Mouse (Mus musculus) lung, embryonic 14.5 days (tissue): Measurements from ENCODE around the gene Tulp1. TPM values are rescaled to one million over a fixed set of nuclear protein-coding genes. Genes with fewer than 3 reads are reported as not detected.

Experiments used
- ATAC-seq: fragments of 200-750 bp; cut with Nextera tagmentation; 2 replicates; pipeline ENCODE4 v1.8.0; 2017; ENCODE audit warnings: mild to moderate bottlenecking, moderate TSS enrichment, moderate library complexity; ENCODE audit not compliant: insufficient read depth
- DNase-seq: peaks from one replicate; pipeline ENCODE4 v3.0.0-alpha.2; 2015
- H3K27ac ChIP-seq: fragments of 300-500 bp; sonication (generic); 2 replicates; pipeline ENCODE4 v1.5.1; 2014; ENCODE audit warnings: low read depth, mild to moderate bottlenecking, moderate library complexity
- H3K27me3 ChIP-seq: fragments of 300-500 bp; sonication (generic); 2 replicates; pipeline ENCODE4 v1.6.1; 2014; ENCODE audit warnings: low read length, control low read depth; ENCODE audit not compliant: insufficient read depth
- H3K36me3 ChIP-seq: fragments of 300-500 bp; sonication (generic); 2 replicates; pipeline ENCODE4 v1.6.1; 2014; ENCODE audit warnings: control low read depth; ENCODE audit not compliant: insufficient read depth
- H3K4me1 ChIP-seq: fragments of 300-500 bp; sonication (generic); 2 replicates; pipeline ENCODE4 v1.6.1; 2014; ENCODE audit warnings: antibody characterized with exemption, control low read depth; ENCODE audit not compliant: insufficient read depth
- H3K4me2 ChIP-seq: fragments of 300-500 bp; sonication (generic); 2 replicates; pipeline ENCODE4 v1.6.1; 2014; ENCODE audit warnings: mild to moderate bottlenecking
- H3K4me3 ChIP-seq: fragments of 300-500 bp; sonication (generic); 2 replicates; pipeline ENCODE4 v1.5.1; 2014; ENCODE audit warnings: low read depth, low read length
- H3K9ac ChIP-seq: fragments of 300-500 bp; sonication (generic); 2 replicates; pipeline ENCODE4 v1.6.1; 2014
- H3K9me3 ChIP-seq: fragments of 300-500 bp; sonication (generic); 2 replicates; pipeline ENCODE4 v1.6.1; 2016; ENCODE audit warnings: low read depth, low read length, control low read depth
- CTCF ChIP-seq: IDR thresholded peaks from 2 replicates; pipeline ENCODE4 v1.5.1; 2016; ENCODE audit warnings: antibody characterized with exemption, low read depth
- WGBS: fragments of 180-500 bp; shearing (Covaris S2); extraction: QIAGEN DNeasy Blood & Tissue Kit; methylation state at CpG from one replicate; pipeline ENCODE4 v1.1.7; 2014; 5-methylcytosine and 5-hydroxymethylcytosine counted together
- polyA plus RNA-seq: library from polyadenylated mRNA; unstranded; fragments of >200 nt; fragmentation: Nextera tagmentation; extraction: Ambion mirVana; gene quantifications from 2 replicates; pipeline ENCODE4 v1.2.1, GENCODE M21; 2014

Gene Tulp1
- polyA plus RNA-seq, 1 experiment from 2014 or later, result 3.0 TPM

DNA sequence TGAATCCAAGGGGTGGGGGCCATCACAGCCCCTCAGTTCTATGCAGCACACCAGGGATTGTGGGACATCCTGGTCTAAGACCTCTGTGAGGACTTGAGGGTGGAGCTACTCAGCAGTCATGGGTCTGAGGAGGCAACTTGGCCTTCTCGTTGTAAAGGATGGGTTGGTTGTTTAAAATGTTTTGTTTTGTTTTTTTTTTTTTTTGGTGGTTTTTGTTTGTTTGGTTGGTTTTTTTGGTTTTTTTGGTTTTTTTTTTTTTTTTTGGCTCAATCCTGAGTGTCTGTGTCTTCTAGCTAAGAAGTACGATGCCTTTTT, 34.8 kb downstream of the Tulp1 start:
- Histone ChIP-seq H3K9me3 (no peaks in the 10 kb centered on the region), H3K36me3 (peaks cover 74% of the 10 kb centered on the region), H3K27me3 (no peaks in the 10 kb centered on the region), H3K4me3 (peak overlapping the region; percentile 95), H3K9ac (peak overlapping the region; percentile 85), H3K27ac (peak overlapping the region; percentile 97; the same call in 1 of the 2 replicates), H3K4me2 (peak overlapping the region; percentile 90), H3K4me1 (peaks cover 12% of the 10 kb centered on the region)
- 29% methylated on average over 2 of the region's 2 CpGs for WGBS
- no peak for ATAC-seq
- no peak for TF ChIP-seq CTCF
- peak; percentile 34 for DNase-seq

DNA sequence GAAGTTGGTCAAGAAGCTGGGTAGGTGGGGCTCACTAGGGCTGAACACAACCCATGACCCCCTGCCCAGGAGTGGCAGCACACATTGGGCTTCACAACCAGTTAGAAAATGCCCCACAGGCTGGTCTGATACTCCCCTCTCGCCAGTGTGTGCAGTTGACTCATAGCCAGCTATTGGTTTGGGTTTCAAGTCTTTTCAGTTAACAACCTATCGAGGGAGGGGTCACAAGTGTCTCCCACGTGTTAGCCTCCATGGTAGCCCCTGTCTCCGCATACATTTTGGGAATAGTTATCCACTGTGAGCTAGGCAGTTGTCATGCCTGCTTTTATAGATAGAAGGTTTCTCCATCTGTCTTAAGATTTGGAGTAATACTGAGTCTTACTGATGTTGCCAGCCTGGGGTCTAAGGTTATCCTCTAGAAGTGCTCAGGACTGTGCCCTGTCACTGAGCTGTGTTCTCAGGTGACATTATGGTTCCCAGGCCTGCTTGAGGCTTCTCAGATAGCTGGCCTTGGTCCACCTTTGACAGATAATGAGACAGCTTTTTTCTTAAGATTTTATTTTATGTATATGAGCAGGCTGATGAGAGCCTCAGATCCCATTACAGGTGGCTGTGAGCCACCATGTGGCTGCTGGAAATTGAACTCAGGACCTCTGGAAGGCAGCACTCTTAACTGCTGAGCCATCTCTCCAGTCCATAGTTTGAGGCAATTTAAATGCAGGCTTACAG, 35.4 kb downstream of the Tulp1 start:
- H3K4me1 ChIP-seq, result peaks cover 12% of the 10 kb centered on the region
- TF ChIP-seq CTCF, result no peak
- peak; percentile 35 for DNase-seq
- H3K36me3 ChIP-seq, result peaks cover 68% of the 10 kb centered on the region
- peak overlapping the region; percentile 97 for H3K27ac ChIP-seq
- H3K9ac ChIP-seq, result peak overlapping the region; percentile 85
- peak overlapping the region; percentile 95 for H3K4me3 ChIP-seq
- peak overlapping the region; percentile 90 for H3K4me2 ChIP-seq
- 4% methylated on average over 4 of the region's 4 CpGs for WGBS
- no peak for ATAC-seq
- no peaks in the 10 kb centered on the region for H3K9me3 ChIP-seq
- no peaks in the 10 kb centered on the region for H3K27me3 ChIP-seq

DNA sequence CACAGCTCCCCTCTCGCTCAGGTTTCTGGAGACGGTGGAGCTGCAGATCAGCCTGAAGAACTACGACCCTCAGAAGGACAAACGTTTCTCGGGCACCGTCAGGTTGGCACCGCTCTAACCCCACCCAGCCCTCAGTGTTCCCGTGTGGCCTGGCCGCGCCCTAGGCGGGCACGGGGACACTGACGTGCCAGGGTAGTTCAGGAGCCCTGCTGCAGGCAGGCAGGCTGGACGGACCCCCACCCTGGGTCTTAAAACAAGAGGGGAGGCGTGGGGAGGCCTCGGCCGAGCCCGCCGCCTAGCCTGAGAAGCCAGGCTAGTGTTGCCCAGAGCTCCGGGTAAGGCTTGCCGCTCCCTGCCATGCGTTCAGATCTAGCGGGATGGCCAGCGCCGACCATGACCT, 36.1 kb downstream of the Tulp1 start:
- peaks cover 12% of the 10 kb centered on the region for H3K4me1 ChIP-seq
- H3K27me3 ChIP-seq, result no peaks in the 10 kb centered on the region
- H3K36me3 ChIP-seq, result peaks cover 68% of the 10 kb centered on the region
- no peak for TF ChIP-seq CTCF
- DNase-seq, result peak; percentile 26
- H3K9ac ChIP-seq, result peak overlapping the region; percentile 85
- under 1% methylated on average over 25 of the region's 25 CpGs for WGBS
- peak overlapping the region; percentile 97 for H3K27ac ChIP-seq
- peak overlapping the region; percentile 95 for H3K4me3 ChIP-seq
- H3K4me2 ChIP-seq, result peak overlapping the region; percentile 90
- no peaks in the 10 kb centered on the region for H3K9me3 ChIP-seq
- 0 out of 2 replicates have a peak, but pooled peaks have one; percentile 1 for ATAC-seq

DNA sequence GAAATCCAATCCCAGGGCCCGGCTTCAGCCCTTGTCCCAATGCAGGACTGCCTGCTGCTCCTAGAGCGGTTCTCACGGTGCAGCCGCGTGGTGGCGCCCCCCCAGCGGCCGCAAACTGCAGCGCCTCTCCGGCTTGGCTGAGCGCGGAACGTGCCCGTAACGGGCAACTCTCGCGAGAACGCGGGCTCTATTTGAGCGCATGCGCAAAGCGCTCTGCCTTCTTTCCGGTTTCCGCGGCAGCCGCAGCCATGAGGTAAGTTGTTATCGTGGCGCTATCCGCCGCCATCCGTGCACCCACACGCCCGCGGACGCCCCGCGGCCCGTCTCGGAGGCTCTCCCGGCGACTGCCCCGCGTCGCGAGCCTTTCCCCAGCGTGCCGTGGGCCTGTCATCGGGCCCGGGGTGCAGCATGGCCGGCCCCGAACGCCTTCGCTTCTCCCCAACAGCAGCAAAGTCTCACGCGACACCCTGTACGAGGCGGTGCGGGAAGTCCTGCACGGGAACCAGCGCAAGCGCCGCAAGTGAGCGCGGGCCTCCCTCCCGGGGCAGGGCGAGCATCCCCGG, 36.6 kb downstream of the Tulp1 start, which contains the start of gene Rpl10a:
TSS of gene Rpl10a (plus strand) at position 106 of the 563 bp plus-strand sequence.
- peaks cover 66% of the 10 kb centered on the region for H3K36me3 ChIP-seq
- peaks cover 12% of the 10 kb centered on the region for H3K4me1 ChIP-seq
- H3K9me3 ChIP-seq, result no peaks in the 10 kb centered on the region
- H3K4me2 ChIP-seq, result peak within 1 kb of the TSS; percentile 90
- DNase-seq (peak; percentile 100), ATAC-seq (peak; percentile 88)
- H3K4me3 ChIP-seq, result peak within 1 kb of the TSS; percentile 95
- peak within 1 kb of the TSS; percentile 85 for H3K9ac ChIP-seq
- H3K27ac ChIP-seq, result peak within 1 kb of the TSS; percentile 97
- H3K27me3 ChIP-seq, result no peaks in the 10 kb centered on the region
- under 1% methylated on average over 67 of the region's 67 CpGs for WGBS
- TF ChIP-seq CTCF, result peak; percentile 95

DNA sequence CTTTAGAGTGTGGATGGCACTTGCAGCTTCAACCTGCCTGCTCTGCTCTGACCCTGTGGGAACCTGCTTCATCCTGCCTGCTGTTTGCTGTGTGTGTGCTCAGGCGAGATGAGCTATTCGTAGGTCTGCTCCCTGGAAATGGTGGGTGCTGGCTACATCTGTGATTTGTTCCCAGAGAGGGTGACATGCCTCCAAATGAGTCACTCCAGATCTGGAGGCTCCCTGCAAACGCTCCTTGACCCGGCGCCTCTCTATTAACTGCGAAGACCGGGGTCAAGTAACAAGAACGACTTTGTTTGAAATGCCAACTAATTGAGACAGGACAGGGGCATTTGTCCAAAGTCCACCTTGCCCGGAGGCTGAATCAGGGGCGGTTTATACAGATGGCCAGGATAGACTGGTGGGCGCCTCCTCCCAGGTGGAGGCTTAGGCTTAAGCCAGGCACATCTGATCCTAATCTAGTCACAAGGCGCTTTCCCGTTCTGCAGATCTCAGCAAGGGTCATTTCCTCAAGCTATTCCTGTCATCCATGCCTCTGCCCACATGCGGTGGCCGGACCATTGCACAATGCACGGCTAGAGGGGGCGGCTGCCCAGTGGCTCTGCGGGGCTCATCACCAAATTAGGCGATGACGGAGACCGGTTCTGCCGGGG, 37.2 kb downstream of the Tulp1 start:
- ATAC-seq, result peak; percentile 60; the same call in 1 of the 2 replicates
- Histone ChIP-seq H3K9me3 (no peaks in the 10 kb centered on the region), H3K27me3 (no peaks in the 10 kb centered on the region), H3K36me3 (peaks cover 59% of the 10 kb centered on the region), H3K9ac (peak overlapping the region; percentile 65), H3K4me2 (peak overlapping the region; percentile 90), H3K4me1 (peaks cover 6% of the 10 kb centered on the region), H3K4me3 (peak overlapping the region; percentile 95), H3K27ac (peak overlapping the region; percentile 97)
- DNase-seq, result no peak
- 8% methylated on average over 22 of the region's 22 CpGs for WGBS
- TF ChIP-seq CTCF, result no peak

DNA sequence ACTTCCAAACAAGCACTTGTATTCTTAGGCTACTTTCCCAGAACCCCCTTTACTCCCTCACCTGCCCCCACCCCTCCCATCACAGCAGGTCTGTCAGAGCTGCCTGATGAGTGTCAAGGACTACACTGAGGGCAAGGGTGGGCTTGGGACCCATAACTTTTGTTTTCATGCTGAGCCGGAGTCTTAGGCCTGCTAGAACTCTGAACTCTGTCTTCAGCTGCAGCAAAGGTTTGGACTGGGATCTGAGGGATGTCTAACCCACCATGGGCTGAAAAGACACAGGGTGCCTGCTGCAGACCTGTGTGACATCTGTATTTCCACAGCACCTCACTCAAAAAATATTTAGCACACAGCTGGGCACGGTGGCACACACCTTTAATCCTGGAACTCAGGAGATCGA, 38.1 kb downstream of the Tulp1 start:
- TF ChIP-seq CTCF, result no peak
- H3K4me3 ChIP-seq, result no peak overlapping the region
- no peak overlapping the region for H3K27ac ChIP-seq
- H3K4me1 ChIP-seq, result peaks cover 6% of the 10 kb centered on the region
- H3K27me3 ChIP-seq, result no peaks in the 10 kb centered on the region
- no peak for DNase-seq
- 72% methylated on average over 3 of the region's 3 CpGs for WGBS
- H3K36me3 ChIP-seq, result peaks cover 55% of the 10 kb centered on the region
- no peak overlapping the region for H3K4me2 ChIP-seq
- no peaks in the 10 kb centered on the region for H3K9me3 ChIP-seq
- no peak for ATAC-seq
- H3K9ac ChIP-seq, result no peak overlapping the region

DNA sequence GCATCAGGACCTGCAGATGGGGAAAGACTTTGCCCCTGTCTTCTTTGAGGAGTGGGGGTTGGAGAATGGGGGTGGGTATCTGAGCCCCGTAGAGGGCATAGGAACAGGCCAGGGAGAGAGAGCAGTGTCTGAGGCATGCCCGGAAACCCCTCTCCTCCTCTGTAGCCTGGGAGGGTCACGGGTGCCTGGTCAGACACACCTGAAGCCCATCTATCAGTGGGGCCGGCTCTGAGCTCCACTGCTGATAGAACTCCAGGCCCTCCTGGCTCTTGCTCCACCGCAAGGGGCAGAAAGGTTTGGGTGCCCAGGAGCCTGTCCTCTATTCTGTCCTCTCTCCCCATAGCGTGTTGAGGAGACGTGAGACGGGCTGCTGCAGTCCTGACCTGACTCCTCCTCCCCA, 39.3 kb downstream of the Tulp1 start:
- no peak for TF ChIP-seq CTCF
- ATAC-seq (no peak), DNase-seq (no peak)
- H3K9me3 ChIP-seq, result no peaks in the 10 kb centered on the region
- peaks cover 6% of the 10 kb centered on the region for H3K4me1 ChIP-seq
- H3K4me3 ChIP-seq, result no peak overlapping the region
- no peaks in the 10 kb centered on the region for H3K27me3 ChIP-seq
- H3K36me3 ChIP-seq, result peaks cover 49% of the 10 kb centered on the region
- H3K4me2 ChIP-seq, result no peak overlapping the region
- H3K9ac ChIP-seq, result no peak overlapping the region
- H3K27ac ChIP-seq, result no peak overlapping the region
- 93% methylated on average over 8 of the region's 8 CpGs for WGBS
